Mouse (Mus musculus) gastrocnemius, postnatal 36 days (tissue): Measurements from ENCODE around the gene Foxc2. TPM values are rescaled to one million over a fixed set of nuclear protein-coding genes. Genes with fewer than 3 reads are reported as not detected.

Experiments
- DNase-seq, 2 experiments: peaks; one replicate each; pipeline ENCODE4 v3.0.0; 2022
- intact Hi-C: fragments of 180-260 bp; cut with DNase I; formaldehyde crosslinking; loops from one replicate; pipeline ENCODE4 v1.15.1; 2025
- total RNA-seq, 2 experiments: library from RNA; stranded (reverse); gene quantifications; 2 replicates each; pipeline ENCODE4 v1.2.3; 2021

Gene Foxc2
- total RNA-seq, 2 experiments from 2014 or later: 0.18 to 0.27 TPM

DNA sequence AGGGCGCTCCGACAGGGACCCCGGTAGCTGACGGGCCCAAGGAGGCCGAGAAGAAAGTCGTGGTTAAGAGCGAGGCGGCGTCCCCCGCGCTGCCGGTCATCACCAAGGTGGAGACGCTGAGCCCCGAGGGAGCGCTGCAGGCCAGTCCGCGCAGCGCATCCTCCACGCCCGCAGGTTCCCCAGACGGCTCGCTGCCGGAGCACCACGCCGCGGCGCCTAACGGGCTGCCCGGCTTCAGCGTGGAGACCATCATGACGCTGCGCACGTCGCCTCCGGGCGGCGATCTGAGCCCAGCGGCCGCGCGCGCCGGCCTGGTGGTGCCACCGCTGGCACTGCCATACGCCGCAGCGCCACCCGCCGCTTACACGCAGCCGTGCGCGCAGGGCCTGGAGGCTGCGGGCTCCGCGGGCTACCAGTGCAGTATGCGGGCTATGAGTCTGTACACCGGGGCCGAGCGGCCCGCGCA lies 1.2 kb downstream of the Foxc2 start:
- no peak for DNase-seq
- intact Hi-C loops: loop anchor here (5.0 kb wide), 1 partner anchor 95 kb away; no protein-coding TSS in a partner anchor

DNA sequence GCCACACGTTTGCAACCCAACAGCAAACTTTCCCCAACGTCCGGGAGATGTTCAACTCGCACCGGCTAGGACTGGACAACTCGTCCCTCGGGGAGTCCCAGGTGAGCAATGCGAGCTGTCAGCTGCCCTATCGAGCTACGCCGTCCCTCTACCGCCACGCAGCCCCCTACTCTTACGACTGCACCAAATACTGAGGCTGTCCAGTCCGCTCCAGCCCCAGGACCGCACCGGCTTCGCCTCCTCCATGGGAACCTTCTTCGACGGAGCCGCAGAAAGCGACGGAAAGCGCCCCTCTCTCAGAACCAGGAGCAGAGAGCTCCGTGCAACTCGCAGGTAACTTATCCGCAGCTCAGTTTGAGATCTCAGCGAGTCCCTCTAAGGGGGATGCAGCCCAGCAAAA lies 1.9 kb downstream of the Foxc2 start:
- intact Hi-C loops: loop anchor here (5.0 kb wide), 1 partner anchor 94 kb away; no protein-coding TSS in a partner anchor
- no peak for DNase-seq

DNA sequence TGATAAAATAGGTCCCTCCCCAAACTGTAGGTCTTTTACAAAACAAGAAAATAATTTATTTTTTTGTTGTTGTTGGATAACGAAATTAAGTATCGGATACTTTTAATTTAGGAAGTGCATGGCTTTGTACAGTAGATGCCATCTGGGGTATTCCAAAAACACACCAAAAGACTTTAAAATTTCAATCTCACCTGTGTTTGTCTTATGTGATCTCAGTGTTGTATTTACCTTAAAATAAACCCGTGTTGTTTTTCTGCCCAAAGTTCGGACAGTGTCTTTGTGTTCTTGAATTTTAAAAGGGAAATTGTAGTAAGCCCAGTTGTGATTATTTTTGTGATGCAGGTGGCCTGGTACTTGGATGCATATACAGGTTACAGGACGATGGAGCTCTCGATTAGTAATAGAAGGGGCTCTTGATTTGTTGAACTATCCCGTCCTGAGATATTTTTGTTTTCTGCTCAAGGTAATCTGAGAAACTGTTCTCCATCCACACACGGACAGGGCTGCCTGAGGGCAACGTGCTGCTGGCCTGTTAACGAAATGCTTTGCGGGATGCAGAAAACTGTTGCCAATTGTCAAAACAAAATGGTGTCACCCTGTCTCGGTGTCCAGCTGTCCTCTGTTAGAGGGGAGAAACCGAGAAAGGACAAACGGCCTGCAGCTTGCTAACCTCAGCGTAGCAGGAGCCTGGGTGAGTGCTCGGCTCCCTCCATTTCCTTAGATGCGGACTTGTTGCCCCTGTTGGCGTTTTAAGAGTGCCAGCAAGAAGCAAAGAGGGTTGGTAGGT lies 2.9 kb downstream of the Foxc2 start:
- no peak for DNase-seq
- intact Hi-C loops: loop anchor here (5.0 kb wide), 1 partner anchor 93 kb away; no protein-coding TSS in a partner anchor

- DNase-seq: no peak
- intact Hi-C loops: loop anchor here (5.0 kb wide), 1 partner anchor 92 kb away; no protein-coding TSS in a partner anchor
Measured at GRCm38 (mm10) chr8:121119635-121120455, 3.9 kb downstream of the Foxc2 start.

DNA sequence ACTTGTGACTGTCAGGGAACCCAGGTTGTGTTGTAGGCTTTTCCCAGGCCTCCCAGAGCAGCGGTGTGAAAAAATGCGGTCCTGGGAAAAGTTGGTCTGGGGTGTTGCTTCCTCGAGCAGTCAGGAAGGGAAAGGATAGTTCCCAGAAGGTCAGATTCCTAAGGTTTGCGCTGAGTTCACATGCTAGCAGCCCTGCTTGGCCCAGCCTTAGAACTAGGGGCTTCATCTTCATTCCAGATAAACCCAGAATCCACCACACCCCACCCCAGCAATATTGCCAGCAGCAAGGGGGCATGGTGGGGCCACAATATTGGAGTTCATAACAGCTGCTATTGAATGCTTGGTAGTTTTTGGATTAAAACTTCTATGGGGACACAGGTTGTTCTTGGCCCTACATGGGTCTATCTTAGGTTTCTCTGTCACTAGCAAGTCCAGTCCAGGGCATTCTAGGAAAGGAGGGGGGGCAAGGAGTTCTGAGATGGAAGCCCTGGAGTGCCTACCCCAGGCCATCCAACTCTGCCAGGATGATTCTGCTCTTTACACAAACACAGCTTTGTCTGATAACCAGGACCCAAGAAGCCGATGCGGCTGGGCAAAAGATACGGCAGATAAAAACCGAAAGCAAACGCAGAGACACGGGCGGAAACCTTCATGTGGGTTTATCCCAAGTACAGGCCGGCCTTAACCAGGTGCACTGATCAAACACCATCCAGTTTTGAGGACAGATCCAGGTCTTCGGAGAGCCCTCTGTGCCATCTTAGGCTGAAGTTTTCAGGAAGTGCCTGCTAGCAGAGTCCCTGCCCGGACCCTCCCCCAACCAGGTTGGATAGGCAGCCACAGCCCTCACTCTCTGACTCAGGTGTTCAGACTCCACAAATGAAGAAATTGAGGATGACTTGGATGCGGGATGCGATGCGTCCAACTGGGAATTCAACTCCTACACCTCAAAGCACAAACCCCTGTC lies 4.8 kb downstream of the Foxc2 start:
- intact Hi-C loops: no loop called here
- no peak for DNase-seq

GRCm38 (mm10) chr8:121121704-121122103 lies 5.7 kb downstream of the Foxc2 start:
- intact Hi-C loops: no loop called here
- no peak for DNase-seq

DNA sequence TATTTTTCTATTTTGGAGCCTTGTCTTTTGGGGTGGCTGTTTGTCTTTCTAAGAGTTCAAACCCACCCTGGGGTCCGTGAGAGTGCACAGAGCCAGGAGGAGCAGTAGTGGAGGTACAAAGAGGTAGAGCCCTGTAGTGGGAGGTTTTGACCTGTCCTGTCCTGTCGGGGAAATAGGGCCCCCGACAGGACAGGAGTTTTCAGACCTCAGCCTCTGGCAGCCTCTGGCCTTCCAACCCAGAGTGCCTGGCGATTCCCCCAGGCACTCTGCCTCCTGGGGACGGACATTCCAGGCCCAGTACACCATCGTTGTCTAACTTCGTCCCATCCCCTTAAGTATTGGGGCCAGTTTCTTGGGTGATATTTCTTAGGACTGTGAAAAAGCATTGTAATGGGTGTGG lies 6.4 kb downstream of the Foxc2 start:
- intact Hi-C loops: no loop called here
- no peak for DNase-seq

GRCm38 (mm10) chr8:121123113-121123512 lies 7.1 kb downstream of the Foxc2 start:
- intact Hi-C loops: no loop called here
- DNase-seq: no peak

DNA sequence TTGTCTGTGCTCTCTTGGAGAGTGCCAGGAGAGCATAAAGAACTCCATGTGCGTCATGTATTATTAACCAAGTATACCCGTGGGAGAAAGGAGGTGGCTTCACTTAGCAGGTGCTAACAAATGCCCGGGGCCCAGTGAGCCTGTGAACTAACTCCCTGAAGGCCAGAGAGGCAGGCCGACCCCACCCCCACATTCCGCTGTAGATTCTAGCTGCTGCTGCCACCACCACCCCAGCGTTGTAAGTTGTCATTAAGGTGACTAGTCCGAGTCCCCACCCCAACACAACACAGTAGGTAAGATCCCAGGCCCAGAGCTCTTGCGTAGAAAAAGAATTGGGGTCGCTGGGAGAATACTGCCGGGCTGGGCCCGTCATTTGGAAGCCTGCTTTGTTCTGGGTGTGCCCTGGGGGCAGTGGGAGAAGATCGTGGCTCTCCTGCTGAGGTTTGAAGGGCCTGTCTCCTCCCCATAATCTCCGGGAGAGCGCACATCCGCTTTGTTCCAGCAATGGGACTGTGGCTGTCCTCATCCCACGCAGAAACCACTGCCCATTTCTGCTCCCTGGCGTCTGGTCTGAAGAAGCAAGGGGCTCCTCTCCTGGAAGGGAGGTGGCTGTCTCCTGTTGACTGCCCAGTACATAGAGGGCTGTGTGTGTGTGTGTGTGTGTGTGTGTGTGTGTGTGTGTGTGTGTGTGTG lies 8.7 kb downstream of the Foxc2 start:
- intact Hi-C loops: no loop called here
- no peak for DNase-seq

- peak; percentile 27 to 47 for DNase-seq
- intact Hi-C loops: no loop called here
Measured at GRCm38 (mm10) chr8:121125311-121125876, 9.4 kb downstream of the Foxc2 start.

GRCm38 (mm10) chr8:121126191-121126590 lies 10.2 kb downstream of the Foxc2 start:
- intact Hi-C loops: no loop called here
- no peak for DNase-seq

DNA sequence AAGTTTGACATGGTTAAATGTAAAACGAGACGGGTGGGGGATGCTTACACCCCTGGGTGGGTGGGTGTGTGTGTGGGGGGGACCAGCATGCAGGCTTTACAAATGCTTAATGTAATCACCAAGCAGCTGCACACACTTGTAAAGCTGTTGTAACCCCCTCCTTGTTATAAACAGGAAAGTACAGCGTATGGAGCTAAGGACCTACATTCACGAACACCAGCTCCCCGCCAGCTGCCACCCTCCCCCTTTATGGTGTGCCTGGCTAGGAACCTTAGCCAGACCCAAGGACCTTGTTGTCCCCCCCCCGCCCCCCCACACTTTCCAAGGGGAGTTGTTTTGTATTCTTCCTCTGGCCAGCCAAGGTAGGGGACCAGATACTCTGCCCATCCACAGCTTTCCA lies 10.7 kb downstream of the Foxc2 start:
- DNase-seq: no peak
- intact Hi-C loops: no loop called here

DNA sequence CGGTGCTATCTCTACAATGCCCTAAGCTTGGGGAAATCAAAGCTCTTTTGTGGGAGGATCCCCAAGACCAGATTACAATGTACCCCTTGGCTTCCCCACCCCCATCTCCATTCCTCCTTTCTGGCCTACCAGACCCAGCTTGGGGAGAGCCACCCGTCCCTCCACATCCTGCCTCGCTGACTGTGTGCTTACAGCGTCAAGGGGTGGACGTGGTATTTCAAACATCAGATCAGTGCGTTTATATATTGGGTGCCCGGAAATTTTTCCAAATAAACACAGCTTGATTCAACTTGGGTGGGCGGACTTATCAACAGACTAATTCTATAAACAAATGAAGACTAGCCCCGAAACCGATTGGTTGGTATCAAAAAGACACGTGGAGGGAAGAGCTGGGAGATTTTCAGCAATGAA lies 11.3 kb downstream of the Foxc2 start:
- intact Hi-C loops: no loop called here

GRCm38 (mm10) chr8:121127756-121128375 lies 11.9 kb downstream of the Foxc2 start, which contains the start of gene Foxl1:
Foxl1 (plus strand) TSS chr8:121127940.
- DNase-seq: no peak
- intact Hi-C loops: no loop called here

More for the DNA sequence above, 11.3 kb downstream of the Foxc2 start:
- no peak for DNase-seq

- intact Hi-C loops: no loop called here
- DNase-seq: no peak
Measured at GRCm38 (mm10) chr8:121128531-121129264, 12.7 kb downstream of the Foxc2 start.

DNA sequence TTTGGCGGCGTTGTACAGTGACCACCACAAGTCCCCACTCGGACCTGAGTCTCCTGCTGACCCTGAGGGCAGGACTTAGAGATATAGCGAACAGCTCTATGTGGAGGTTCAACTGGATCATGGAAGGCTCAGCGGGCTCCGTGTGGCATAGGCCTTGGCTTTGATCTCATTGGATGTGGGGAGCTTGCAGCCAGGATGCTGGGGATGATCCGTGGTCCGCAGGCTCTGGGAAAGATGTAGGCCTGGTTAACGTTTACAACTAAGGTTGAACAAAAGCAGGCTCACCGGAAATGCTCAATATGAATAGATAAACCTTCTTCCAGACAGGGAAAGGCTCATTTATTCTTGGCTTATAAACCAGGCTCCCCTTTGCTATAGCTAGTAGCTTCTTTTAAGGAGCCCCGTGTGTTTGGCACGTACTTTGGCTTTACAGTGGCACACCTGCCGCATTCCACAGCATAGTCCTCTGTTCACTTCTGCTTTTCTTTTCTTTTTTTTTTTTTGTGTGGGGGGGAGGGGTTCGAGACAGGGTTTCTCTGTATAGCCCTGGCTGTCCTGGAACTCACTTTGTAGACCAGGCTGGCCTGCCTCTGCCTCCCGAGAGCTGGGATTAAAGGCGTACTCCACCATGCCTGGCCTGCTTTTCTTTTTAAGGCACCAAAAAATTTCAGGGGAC lies 13.4 kb downstream of the Foxc2 start:
- no peak for DNase-seq
- intact Hi-C loops: no loop called here

DNA sequence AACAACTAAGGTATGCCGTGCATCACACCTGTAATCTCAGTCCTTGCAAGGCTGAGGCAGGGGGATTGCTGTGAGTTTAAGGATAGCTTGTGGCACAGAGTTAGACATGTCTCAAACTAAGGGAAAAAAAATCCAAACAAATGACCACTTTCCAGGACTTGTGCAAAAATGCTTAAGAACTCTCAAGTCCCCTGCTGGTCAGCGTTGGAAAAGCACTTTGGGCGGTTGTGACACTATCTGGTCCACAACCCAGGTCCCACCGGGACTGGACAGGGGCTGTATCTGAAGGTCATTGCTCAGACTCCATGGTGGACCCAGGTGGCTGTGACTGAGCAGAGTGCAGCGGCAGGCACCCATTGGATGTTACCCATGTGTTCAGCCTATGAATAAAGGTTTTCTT lies 14.6 kb downstream of the Foxc2 start:
- DNase-seq: no peak
- intact Hi-C loops: no loop called here
